Mouse (Mus musculus): ENCODE data around the gene Aifm2. TPM values are rescaled to one million over a fixed set of nuclear protein-coding genes. Genes with fewer than 3 reads are reported as not detected.
A peak's percentile ranks its signal among the peaks of the same experiment; 100 is the strongest.

Gene Aifm2
- polyA plus RNA-seq, 1 experiment: 12.0 TPM

GRCm38 (mm10) chr10:61717406-61718296 lies 2.6 kb downstream of the Aifm2 start:
- Histone ChIP-seq H3K27ac (ENCODE audit: insufficient read depth, low read length) (no peak overlapping the region), H3K4me1 (ENCODE audit: control insufficient read depth, insufficient read depth, low read length) (peaks cover 3% of the 10 kb centered on the region; the same call in 1 of the 2 replicates), H3K27me3 (ENCODE audit: control insufficient read depth, insufficient read depth, low read length) (no peaks in the 10 kb centered on the region), H3K4me3 (replicated peaks; ENCODE audit: insufficient read depth, low read depth, low read length) (no peak overlapping the region)
- TF ChIP-seq CTCF (IDR thresholded peaks at IDR 0.05; ENCODE audit: borderline replicate concordance, insufficient read depth, low read depth, low read length): no peak
- TF ChIP-seq POLR2A (IDR thresholded peaks at IDR 0.05; ENCODE audit: borderline replicate concordance, insufficient read depth, low read length): no peak
- DNase-seq: no peak
- 92% methylated on average over 12 of the region's 12 CpGs for WGBS

- TF ChIP-seq CTCF (IDR thresholded peaks at IDR 0.05; ENCODE audit: borderline replicate concordance, insufficient read depth, low read depth, low read length) (no peak), POLR2A (IDR thresholded peaks at IDR 0.05; ENCODE audit: borderline replicate concordance, insufficient read depth, low read length) (no peak)
- H3K4me1 ChIP-seq (ENCODE audit: control insufficient read depth, insufficient read depth, low read length): peaks cover 3% of the 10 kb centered on the region; the same call in 1 of the 2 replicates
- H3K27me3 ChIP-seq (ENCODE audit: control insufficient read depth, insufficient read depth, low read length): no peaks in the 10 kb centered on the region
- no peak overlapping the region for H3K27ac ChIP-seq (ENCODE audit: insufficient read depth, low read length)
- 75% methylated on average over 7 of the region's 7 CpGs for WGBS
- no peak overlapping the region for H3K4me3 ChIP-seq (replicated peaks; ENCODE audit: insufficient read depth, low read depth, low read length)
- no peak for DNase-seq
Measured at GRCm38 (mm10) chr10:61720331-61720730, 5.3 kb downstream of the Aifm2 start.

GRCm38 (mm10) chr10:61722215-61722614 lies 7.2 kb downstream of the Aifm2 start:
- Histone ChIP-seq H3K27ac (ENCODE audit: insufficient read depth, low read length) (no peak overlapping the region), H3K4me3 (replicated peaks; ENCODE audit: insufficient read depth, low read depth, low read length) (no peak overlapping the region), H3K4me1 (ENCODE audit: control insufficient read depth, insufficient read depth, low read length) (no peaks in the 10 kb centered on the region), H3K27me3 (ENCODE audit: control insufficient read depth, insufficient read depth, low read length) (no peaks in the 10 kb centered on the region)
- TF ChIP-seq CTCF (IDR thresholded peaks at IDR 0.05; ENCODE audit: borderline replicate concordance, insufficient read depth, low read depth, low read length): no peak
- TF ChIP-seq POLR2A (IDR thresholded peaks at IDR 0.05; ENCODE audit: borderline replicate concordance, insufficient read depth, low read length): no peak
- 84% methylated on average over 3 of the region's 3 CpGs for WGBS
- DNase-seq: no peak

- TF ChIP-seq POLR2A (IDR thresholded peaks at IDR 0.05; ENCODE audit: borderline replicate concordance, insufficient read depth, low read length) (no peak), CTCF (IDR thresholded peaks at IDR 0.05; ENCODE audit: borderline replicate concordance, insufficient read depth, low read depth, low read length) (no peak)
- Histone ChIP-seq H3K27ac (ENCODE audit: insufficient read depth, low read length) (no peak overlapping the region), H3K27me3 (ENCODE audit: control insufficient read depth, insufficient read depth, low read length) (no peaks in the 10 kb centered on the region), H3K4me3 (replicated peaks; ENCODE audit: insufficient read depth, low read depth, low read length) (no peak overlapping the region), H3K4me1 (ENCODE audit: control insufficient read depth, insufficient read depth, low read length) (no peaks in the 10 kb centered on the region)
- 51% methylated on average over 6 of the region's 6 CpGs for WGBS
- no peak for DNase-seq
Measured at GRCm38 (mm10) chr10:61723271-61723670, 8.2 kb downstream of the Aifm2 start.

- no peak overlapping the region for H3K4me3 ChIP-seq (replicated peaks; ENCODE audit: insufficient read depth, low read depth, low read length)
- 73% methylated on average over 11 of the region's 11 CpGs for WGBS
- no peaks in the 10 kb centered on the region for H3K27me3 ChIP-seq (ENCODE audit: control insufficient read depth, insufficient read depth, low read length)
- TF ChIP-seq POLR2A (IDR thresholded peaks at IDR 0.05; ENCODE audit: borderline replicate concordance, insufficient read depth, low read length): no peak
- no peak for TF ChIP-seq CTCF (IDR thresholded peaks at IDR 0.05; ENCODE audit: borderline replicate concordance, insufficient read depth, low read depth, low read length)
- no peak overlapping the region for H3K27ac ChIP-seq (ENCODE audit: insufficient read depth, low read length)
- no peaks in the 10 kb centered on the region for H3K4me1 ChIP-seq (ENCODE audit: control insufficient read depth, insufficient read depth, low read length)
- DNase-seq: no peak
Measured at GRCm38 (mm10) chr10:61729181-61729580, 14.1 kb downstream of the Aifm2 start.

GRCm38 (mm10) chr10:61730171-61730570 lies 15.1 kb downstream of the Aifm2 start:
- TF ChIP-seq POLR2A (IDR thresholded peaks at IDR 0.05; ENCODE audit: borderline replicate concordance, insufficient read depth, low read length) (no peak), CTCF (IDR thresholded peaks at IDR 0.05; ENCODE audit: borderline replicate concordance, insufficient read depth, low read depth, low read length) (no peak)
- WGBS: 97% methylated on average over 6 of the region's 6 CpGs
- no peak for DNase-seq
- Histone ChIP-seq H3K27ac (ENCODE audit: insufficient read depth, low read length) (no peak overlapping the region), H3K27me3 (ENCODE audit: control insufficient read depth, insufficient read depth, low read length) (no peaks in the 10 kb centered on the region), H3K4me3 (replicated peaks; ENCODE audit: insufficient read depth, low read depth, low read length) (no peak overlapping the region), H3K4me1 (ENCODE audit: control insufficient read depth, insufficient read depth, low read length) (no peaks in the 10 kb centered on the region)

GRCm38 (mm10) chr10:61734377-61734776 lies 19.3 kb downstream of the Aifm2 start:
- peaks cover 4% of the 10 kb centered on the region; the same call in 1 of the 2 replicates for H3K4me1 ChIP-seq (ENCODE audit: control insufficient read depth, insufficient read depth, low read length)
- no peaks in the 10 kb centered on the region for H3K27me3 ChIP-seq (ENCODE audit: control insufficient read depth, insufficient read depth, low read length)
- 43% methylated on average over 3 of the region's 3 CpGs for WGBS
- no peak for DNase-seq
- H3K27ac ChIP-seq (ENCODE audit: insufficient read depth, low read length): no peak overlapping the region
- no peak overlapping the region for H3K4me3 ChIP-seq (replicated peaks; ENCODE audit: insufficient read depth, low read depth, low read length)
- TF ChIP-seq POLR2A (IDR thresholded peaks at IDR 0.05; ENCODE audit: borderline replicate concordance, insufficient read depth, low read length) (no peak), CTCF (IDR thresholded peaks at IDR 0.05; ENCODE audit: borderline replicate concordance, insufficient read depth, low read depth, low read length) (peak; percentile 59; the same call in 1 of the 2 replicates)

- WGBS: 35% methylated on average over 10 of the region's 10 CpGs
- Histone ChIP-seq H3K27ac (ENCODE audit: insufficient read depth, low read length) (no peak overlapping the region), H3K4me3 (replicated peaks; ENCODE audit: insufficient read depth, low read depth, low read length) (no peak overlapping the region), H3K4me1 (ENCODE audit: control insufficient read depth, insufficient read depth, low read length) (peaks cover 4% of the 10 kb centered on the region; the same call in 1 of the 2 replicates), H3K27me3 (ENCODE audit: control insufficient read depth, insufficient read depth, low read length) (no peaks in the 10 kb centered on the region)
- TF ChIP-seq CTCF (IDR thresholded peaks at IDR 0.05; ENCODE audit: borderline replicate concordance, insufficient read depth, low read depth, low read length): no peak
- DNase-seq: no peak
Measured at GRCm38 (mm10) chr10:61736671-61737078, 21.6 kb downstream of the Aifm2 start.
